Mouse (Mus musculus): ENCODE measurements at regions not wholly inside any gene's neighbourhood (a gene's known extent, or its start where the extent isn't known, plus 50 kb on each side); places are given as distances from the start of the nearest gene placed in this dataset.

GRCm38 (mm10) chr12:25444355-25444754, 347.4 kb upstream of the Id2 start:
- no peak for DNase-seq

DNA sequence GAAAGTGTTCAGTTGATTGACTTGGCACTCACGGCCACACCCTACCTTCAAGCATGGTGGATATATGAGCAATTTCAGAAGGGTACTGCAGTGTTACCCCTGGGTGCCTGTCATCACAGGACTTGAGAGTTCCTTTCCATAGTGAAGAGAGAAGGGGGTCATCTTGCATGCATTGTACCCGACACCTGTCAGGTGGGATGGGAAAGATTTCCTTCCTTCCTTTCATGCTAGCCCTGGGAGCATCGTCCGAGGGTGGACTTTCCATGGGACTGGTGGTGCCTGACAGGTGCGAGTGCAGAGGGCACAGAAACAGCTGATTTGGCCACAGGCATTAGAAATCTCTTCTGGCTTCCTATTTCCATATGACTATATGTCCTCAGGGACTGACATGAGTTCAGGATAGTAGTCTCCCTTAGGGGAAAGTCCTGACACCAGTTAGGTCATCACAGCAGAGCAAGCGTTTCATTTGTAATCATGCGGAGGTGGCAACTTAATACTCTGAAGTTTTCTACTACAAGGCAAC, 342.1 kb upstream of the Id2 start:
- DNase-seq = no peak

- no peak for DNase-seq
These were observed 341.5 kb upstream of the Id2 start for GRCm38 (mm10) chr12:25438217-25439028.

DNA sequence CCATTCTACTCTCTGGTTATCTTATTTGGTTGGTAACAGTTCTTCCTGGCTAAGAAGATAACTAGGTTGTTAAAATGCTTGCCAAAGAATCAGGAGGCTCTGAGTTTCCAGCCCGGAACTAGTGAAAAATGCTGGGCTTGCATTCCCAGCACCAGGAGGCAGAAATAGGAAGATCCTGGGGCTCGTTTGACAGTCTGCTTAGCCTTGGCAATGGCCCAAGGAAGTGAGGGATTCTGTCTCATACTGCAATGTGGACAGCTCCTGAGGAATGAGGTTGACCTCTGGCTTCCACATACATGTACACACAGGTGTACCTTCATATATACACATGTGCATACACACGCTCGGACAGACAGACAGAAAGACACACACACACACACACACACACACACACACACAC, 340.6 kb upstream of the Id2 start:
- DNase-seq = peak; percentile 14

DNA sequence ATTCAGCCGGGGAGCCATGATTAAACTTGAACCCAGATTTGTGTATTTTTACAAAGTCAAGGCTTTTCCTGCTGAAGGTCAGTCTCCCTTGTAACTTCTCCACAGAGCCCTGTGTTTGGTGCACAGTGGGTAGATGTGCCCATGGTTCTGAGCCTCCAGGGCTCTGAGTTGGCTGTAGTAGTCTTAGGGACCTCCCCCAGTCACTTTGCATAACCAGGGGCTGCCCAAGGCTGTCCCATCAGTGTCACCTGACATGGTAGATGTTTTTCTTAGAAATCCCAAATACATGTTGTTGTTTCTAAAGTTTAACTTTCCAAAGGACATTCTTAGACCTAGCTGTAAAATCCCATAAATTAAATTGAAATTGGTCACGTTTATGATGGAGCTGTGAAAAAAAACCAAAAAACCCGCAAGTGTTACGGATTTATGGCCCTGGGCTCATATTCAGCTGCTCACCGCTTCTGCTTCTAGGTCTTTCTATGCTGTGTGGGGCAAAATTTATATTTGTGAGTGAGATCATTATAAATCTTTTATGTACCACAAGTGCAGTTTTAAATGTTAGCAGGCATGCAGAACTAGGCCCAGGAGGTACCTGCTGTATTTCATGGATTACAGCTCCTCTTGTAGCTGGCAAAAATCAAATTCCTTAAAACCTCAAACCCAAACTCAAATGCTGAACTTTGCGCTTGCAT, 339.4 kb upstream of the Id2 start:
- DNase-seq = no peak

- DNase-seq = no peak
These were observed 335.9 kb upstream of the Id2 start for GRCm38 (mm10) chr12:25432796-25433195.

DNA sequence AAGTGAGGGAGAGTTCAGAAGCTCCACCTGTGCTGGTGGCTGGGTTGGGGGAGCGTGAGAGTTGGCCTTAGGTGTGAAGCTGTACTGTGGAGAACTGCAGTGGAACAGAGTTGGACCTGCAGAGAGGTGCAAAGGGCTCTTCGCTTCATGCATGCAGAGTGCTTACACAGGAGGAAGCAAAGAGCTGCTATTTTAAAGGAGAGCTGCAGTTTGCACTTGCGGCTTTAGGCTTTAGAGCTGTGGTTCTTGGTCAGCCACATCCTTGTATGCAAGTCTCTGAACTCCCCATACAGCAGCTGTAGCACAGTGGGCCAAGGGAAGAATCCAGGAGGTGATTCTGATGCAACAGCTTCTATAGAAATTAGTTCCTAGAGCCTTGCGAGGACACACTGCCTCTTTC, 334.0 kb upstream of the Id2 start:
- DNase-seq = no peak

GRCm38 (mm10) chr12:25427911-25428642, 331.1 kb upstream of the Id2 start:
- DNase-seq = peak; percentile 12

GRCm38 (mm10) chr12:25417336-25417735, 320.4 kb upstream of the Id2 start:
- DNase-seq = no peak

DNA sequence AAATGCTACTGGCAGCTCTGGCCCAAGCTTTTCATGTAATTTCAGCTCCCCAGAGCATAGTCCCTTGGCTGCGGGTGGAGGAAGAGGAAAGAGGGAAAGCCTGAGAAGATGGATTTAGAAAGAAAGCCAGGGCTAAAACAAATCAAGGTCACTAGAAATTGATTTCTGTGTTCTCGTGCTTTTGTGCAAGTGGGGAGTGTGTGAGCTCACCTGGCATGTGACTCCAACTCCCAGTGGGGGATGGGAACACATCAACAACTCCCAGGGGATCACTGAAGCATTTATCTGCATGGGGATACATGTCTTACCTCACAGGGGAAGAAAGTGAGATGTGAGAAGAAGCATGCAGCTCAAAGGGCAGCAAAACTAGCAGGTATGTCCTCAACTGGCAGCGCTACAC, 319.6 kb upstream of the Id2 start:
- DNase-seq = no peak

- DNase-seq = no peak
These were observed 318.7 kb upstream of the Id2 start for GRCm38 (mm10) chr12:25415641-25416040.

DNA sequence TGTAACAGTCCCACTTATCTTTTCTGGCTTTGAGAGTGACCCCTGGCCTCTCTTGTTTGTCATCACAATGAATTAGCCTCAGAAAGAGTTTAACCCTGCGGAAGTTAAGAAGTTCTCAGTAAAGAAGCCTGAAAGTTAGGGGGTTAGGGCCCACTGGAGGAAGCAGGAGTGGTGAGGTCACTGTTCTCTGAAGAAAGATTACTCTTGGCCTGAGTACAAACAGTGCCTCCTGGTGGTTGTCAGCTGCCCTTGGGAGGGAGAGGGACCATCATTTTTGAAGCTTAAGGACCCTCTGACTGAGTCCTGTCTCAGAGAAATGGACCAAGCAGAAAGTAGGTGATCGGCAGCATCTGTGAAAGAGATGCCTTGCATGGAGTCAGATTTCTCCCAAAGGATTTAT, 318.3 kb upstream of the Id2 start:
- DNase-seq = no peak

DNA sequence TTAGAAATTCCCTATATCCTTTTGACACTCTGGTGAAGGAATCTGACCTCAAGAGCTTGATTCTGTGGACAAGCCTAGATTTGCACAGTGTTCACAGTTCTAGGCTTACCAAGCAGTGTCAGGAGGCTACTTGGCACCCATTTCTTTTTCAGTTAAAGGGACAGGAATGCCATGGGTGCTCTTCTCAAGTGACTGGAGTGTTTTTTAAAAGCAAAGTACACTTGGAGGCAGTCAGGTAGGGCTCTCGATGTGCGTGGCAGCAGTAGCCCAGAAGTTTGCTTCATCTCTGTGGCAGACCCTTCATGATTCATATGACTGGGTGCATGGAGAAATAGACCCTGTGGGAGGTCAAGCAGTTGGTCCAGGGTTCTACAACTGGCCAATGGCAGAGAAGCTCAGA, 310.4 kb upstream of the Id2 start:
- DNase-seq = no peak

DNA sequence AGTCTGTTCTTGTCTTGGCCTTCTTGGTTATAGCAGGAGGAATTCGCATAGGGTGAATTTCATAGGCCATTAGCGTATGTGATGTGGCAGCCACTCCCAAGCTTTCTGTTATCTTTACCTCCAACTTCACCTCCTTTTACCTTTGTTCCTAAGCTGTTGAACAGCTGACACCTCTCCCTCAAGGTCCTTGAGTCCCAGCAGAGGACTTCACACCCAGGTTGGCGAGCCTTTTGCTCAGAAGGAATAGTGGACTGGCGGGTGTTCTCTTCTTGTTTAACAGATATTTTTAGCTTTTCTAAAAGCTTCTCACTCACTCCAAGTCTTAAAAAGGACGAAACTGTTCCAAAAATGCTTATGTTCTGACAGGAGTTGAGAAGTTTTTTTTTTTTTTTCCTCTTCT, 303.4 kb upstream of the Id2 start:
- no peak for DNase-seq

- no peak for DNase-seq
These were observed 301.8 kb upstream of the Id2 start for GRCm38 (mm10) chr12:25398726-25399125.

GRCm38 (mm10) chr12:25394326-25394725, 297.4 kb upstream of the Id2 start:
- no peak for DNase-seq

- DNase-seq = no peak
These were observed 296.6 kb upstream of the Id2 start for GRCm38 (mm10) chr12:25393501-25393900.

DNA sequence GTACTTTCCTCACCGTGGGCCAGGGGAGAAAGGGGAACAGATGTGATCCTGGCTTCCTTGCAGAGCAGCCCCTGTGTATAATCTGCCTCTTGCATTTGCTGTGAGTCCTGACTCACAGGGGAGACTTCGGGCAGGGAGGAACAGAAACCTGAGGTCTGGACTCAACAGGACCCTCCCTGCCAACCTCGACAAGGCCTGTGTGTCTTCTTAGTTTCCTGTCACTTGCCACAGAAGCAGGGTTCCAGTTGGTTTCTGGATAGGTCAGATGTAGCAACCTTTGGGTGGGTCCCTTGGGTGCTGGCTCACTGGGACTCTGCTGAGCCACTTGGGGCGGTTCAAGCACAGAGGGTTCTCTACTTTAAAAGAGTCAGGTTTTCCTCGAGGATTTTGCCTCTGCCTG, 292.3 kb upstream of the Id2 start:
- no peak for DNase-seq

GRCm38 (mm10) chr12:25387791-25388280, 290.9 kb upstream of the Id2 start:
- no peak for DNase-seq

- no peak for DNase-seq
These were observed 286.0 kb upstream of the Id2 start for GRCm38 (mm10) chr12:25382961-25383360.

GRCm38 (mm10) chr12:25382475-25382874, 285.5 kb upstream of the Id2 start:
- DNase-seq = no peak

- DNase-seq = no peak
These were observed 284.7 kb upstream of the Id2 start for GRCm38 (mm10) chr12:25381619-25382018.

DNA sequence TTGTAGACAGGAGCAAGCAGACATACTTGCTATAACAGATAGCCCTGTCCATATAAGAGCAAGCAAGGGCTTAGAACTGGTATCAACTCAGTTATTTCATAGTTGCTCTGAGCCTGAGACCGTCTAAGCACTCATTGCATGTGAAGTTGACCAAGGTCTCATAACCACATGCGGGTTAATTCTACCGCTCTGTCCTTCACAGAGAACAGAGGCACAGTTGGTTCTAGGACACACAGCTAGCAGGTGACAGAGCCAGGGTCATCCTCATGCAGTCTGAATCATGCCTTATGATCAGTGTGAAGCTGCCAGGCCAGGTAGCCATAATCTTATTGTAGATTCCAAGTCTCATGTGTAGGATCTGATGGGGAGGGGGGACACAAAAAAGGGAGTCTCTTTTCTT, 283.1 kb upstream of the Id2 start:
- DNase-seq = no peak

Measured in gastrocnemius, postnatal 10 days (tissue).